Mouse (Mus musculus): ENCODE measurements around the gene Txnrd3. TPM values are rescaled to one million over a fixed set of nuclear protein-coding genes. Genes with fewer than 3 reads are reported as not detected.

Gene Txnrd3
- polyA plus RNA-seq, 2 experiments: 6.7 to 11.6 TPM

GRCm38 (mm10) chr6:89662521-89662920 lies 18.7 kb downstream of the Txnrd3 start:
- 87% methylated on average over 3 of the region's 3 CpGs for WGBS
- H3K9me3 ChIP-seq (ENCODE audit: control insufficient read depth, low read length): no peaks in the 10 kb centered on the region
- TF ChIP-seq POLR2A (IDR thresholded peaks at IDR 0.05; ENCODE audit: borderline replicate concordance, extremely low read depth, insufficient read depth, insufficient read length): no peak
- no peaks in the 10 kb centered on the region for H3K27me3 ChIP-seq (ENCODE audit: control insufficient read depth, insufficient read depth, low read length)
- no peak for ATAC-seq (ENCODE audit: low FRiP score, low read depth)
- H3K4me3 ChIP-seq (replicated peaks; ENCODE audit: low read length): no peak overlapping the region
- no peak overlapping the region for H3K4me2 ChIP-seq (replicated peaks; ENCODE audit: low read depth, low read length, severe bottlenecking)
- peaks cover 3% of the 10 kb centered on the region; the same call in 1 of the 2 replicates for H3K36me3 ChIP-seq (ENCODE audit: control insufficient read depth, insufficient read depth, low read length)
- no peak overlapping the region for H3K9ac ChIP-seq (ENCODE audit: low read depth, low read length, severe bottlenecking)
- no peak for DNase-seq (ENCODE audit: low spot score)
- no peak overlapping the region for H3K27ac ChIP-seq (replicated peaks; ENCODE audit: low read depth, low read length)
- no peaks in the 10 kb centered on the region for H3K4me1 ChIP-seq (ENCODE audit: control insufficient read depth, insufficient read depth, low read length)

DNA sequence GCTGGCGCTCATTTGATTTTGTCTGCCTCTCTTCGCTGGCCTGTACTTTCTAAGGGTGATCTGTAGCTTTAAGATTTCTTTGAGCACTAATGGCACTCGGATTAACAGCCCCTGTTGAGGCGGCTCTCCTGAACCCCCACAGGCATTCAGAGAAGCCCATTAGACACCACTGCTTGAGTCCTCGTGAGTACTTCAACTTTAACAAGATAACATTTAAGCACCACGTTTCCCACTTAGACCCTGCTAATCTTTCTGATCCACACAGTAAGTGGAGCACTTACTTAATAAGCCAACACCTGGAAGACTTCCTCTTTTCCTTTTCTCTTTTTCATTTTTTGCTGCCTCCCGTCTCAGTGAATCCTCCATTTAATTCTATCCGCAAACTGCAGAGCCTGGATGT lies 21.4 kb downstream of the Txnrd3 start:
- Histone ChIP-seq H3K4me2 (replicated peaks; ENCODE audit: low read depth, low read length, severe bottlenecking) (no peak overlapping the region), H3K4me1 (ENCODE audit: control insufficient read depth, insufficient read depth, low read length) (no peaks in the 10 kb centered on the region), H3K27me3 (ENCODE audit: control insufficient read depth, insufficient read depth, low read length) (no peaks in the 10 kb centered on the region), H3K9ac (ENCODE audit: low read depth, low read length, severe bottlenecking) (no peak overlapping the region), H3K36me3 (ENCODE audit: control insufficient read depth, insufficient read depth, low read length) (peaks cover 3% of the 10 kb centered on the region; the same call in 1 of the 2 replicates), H3K4me3 (replicated peaks; ENCODE audit: low read length) (no peak overlapping the region), H3K9me3 (ENCODE audit: control insufficient read depth, low read length) (no peaks in the 10 kb centered on the region), H3K27ac (replicated peaks; ENCODE audit: low read depth, low read length) (no peak overlapping the region)
- ATAC-seq (ENCODE audit: low FRiP score, low read depth): no peak
- no peak for TF ChIP-seq POLR2A (IDR thresholded peaks at IDR 0.05; ENCODE audit: borderline replicate concordance, extremely low read depth, insufficient read depth, insufficient read length)
- no peak for DNase-seq (ENCODE audit: low spot score)
- 46% methylated on average over 8 of the region's 8 CpGs for WGBS

- H3K27me3 ChIP-seq (ENCODE audit: control insufficient read depth, insufficient read depth, low read length): no peaks in the 10 kb centered on the region
These were observed 21.9 kb downstream of the Txnrd3 start for GRCm38 (mm10) chr6:89665667-89666066.

GRCm38 (mm10) chr6:89666976-89667375 lies 23.2 kb downstream of the Txnrd3 start:
- H3K9ac ChIP-seq (ENCODE audit: low read depth, low read length, severe bottlenecking): no peak overlapping the region
- no peaks in the 10 kb centered on the region for H3K27me3 ChIP-seq (ENCODE audit: control insufficient read depth, insufficient read depth, low read length)
- no peaks in the 10 kb centered on the region for H3K9me3 ChIP-seq (ENCODE audit: control insufficient read depth, low read length)
- no peak overlapping the region for H3K4me3 ChIP-seq (replicated peaks; ENCODE audit: low read length)
- peaks cover 3% of the 10 kb centered on the region; the same call in 1 of the 2 replicates for H3K36me3 ChIP-seq (ENCODE audit: control insufficient read depth, insufficient read depth, low read length)
- no peak overlapping the region for H3K27ac ChIP-seq (replicated peaks; ENCODE audit: low read depth, low read length)
- ATAC-seq (ENCODE audit: low FRiP score, low read depth): no peak
- no peak for TF ChIP-seq POLR2A (IDR thresholded peaks at IDR 0.05; ENCODE audit: borderline replicate concordance, extremely low read depth, insufficient read depth, insufficient read length)
- WGBS: 83% methylated on average over 3 of the region's 3 CpGs
- no peak for DNase-seq (ENCODE audit: low spot score)
- H3K4me1 ChIP-seq (ENCODE audit: control insufficient read depth, insufficient read depth, low read length): no peaks in the 10 kb centered on the region
- H3K4me2 ChIP-seq (replicated peaks; ENCODE audit: low read depth, low read length, severe bottlenecking): no peak overlapping the region

More at GRCm38 (mm10) chr6:89665667-89666066, 21.9 kb downstream of the Txnrd3 start:
- no peak overlapping the region for H3K27ac ChIP-seq (replicated peaks; ENCODE audit: low read depth, low read length)
- 87% methylated on average over 7 of the region's 7 CpGs for WGBS
- no peaks in the 10 kb centered on the region for H3K4me1 ChIP-seq (ENCODE audit: control insufficient read depth, insufficient read depth, low read length)
- H3K9ac ChIP-seq (ENCODE audit: low read depth, low read length, severe bottlenecking): no peak overlapping the region
- no peak overlapping the region for H3K4me2 ChIP-seq (replicated peaks; ENCODE audit: low read depth, low read length, severe bottlenecking)
- ATAC-seq (ENCODE audit: low FRiP score, low read depth) (no peak), DNase-seq (ENCODE audit: low spot score) (no peak)
- TF ChIP-seq POLR2A (IDR thresholded peaks at IDR 0.05; ENCODE audit: borderline replicate concordance, extremely low read depth, insufficient read depth, insufficient read length): no peak
- no peak overlapping the region for H3K4me3 ChIP-seq (replicated peaks; ENCODE audit: low read length)
- H3K9me3 ChIP-seq (ENCODE audit: control insufficient read depth, low read length): no peaks in the 10 kb centered on the region
- peaks cover 3% of the 10 kb centered on the region; the same call in 1 of the 2 replicates for H3K36me3 ChIP-seq (ENCODE audit: control insufficient read depth, insufficient read depth, low read length)

DNA sequence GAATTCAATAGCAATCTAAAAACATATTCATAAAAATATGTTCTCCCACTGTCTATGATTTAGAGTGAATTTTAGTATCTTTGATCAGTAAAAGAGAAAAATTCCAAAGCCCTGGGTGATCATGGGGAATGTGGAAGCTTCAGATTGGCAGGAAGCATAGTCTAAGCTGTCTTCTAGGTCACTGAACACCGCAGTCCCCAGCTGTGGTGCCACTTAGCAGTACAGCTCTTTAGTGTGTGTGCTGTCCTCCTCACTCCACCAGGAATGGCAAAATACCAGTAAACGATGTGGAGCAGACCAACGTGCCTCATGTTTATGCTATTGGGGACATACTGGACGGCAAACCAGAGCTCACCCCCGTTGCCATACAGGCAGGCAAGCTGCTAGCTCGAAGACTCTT lies 25.8 kb downstream of the Txnrd3 start:
- 81% methylated on average over 6 of the region's 6 CpGs for WGBS
- H3K27ac ChIP-seq (replicated peaks; ENCODE audit: low read depth, low read length): no peak overlapping the region
- H3K27me3 ChIP-seq (ENCODE audit: control insufficient read depth, insufficient read depth, low read length): no peaks in the 10 kb centered on the region
- H3K9ac ChIP-seq (ENCODE audit: low read depth, low read length, severe bottlenecking): no peak overlapping the region
- no peak for DNase-seq (ENCODE audit: low spot score)
- H3K9me3 ChIP-seq (ENCODE audit: control insufficient read depth, low read length): no peaks in the 10 kb centered on the region
- ATAC-seq (ENCODE audit: low FRiP score, low read depth): no peak
- no peak overlapping the region for H3K4me2 ChIP-seq (replicated peaks; ENCODE audit: low read depth, low read length, severe bottlenecking)
- no peaks in the 10 kb centered on the region for H3K4me1 ChIP-seq (ENCODE audit: control insufficient read depth, insufficient read depth, low read length)
- no peaks in the 10 kb centered on the region for H3K36me3 ChIP-seq (ENCODE audit: control insufficient read depth, insufficient read depth, low read length)
- no peak overlapping the region for H3K4me3 ChIP-seq (replicated peaks; ENCODE audit: low read length)
- TF ChIP-seq POLR2A (IDR thresholded peaks at IDR 0.05; ENCODE audit: borderline replicate concordance, extremely low read depth, insufficient read depth, insufficient read length): no peak

DNA sequence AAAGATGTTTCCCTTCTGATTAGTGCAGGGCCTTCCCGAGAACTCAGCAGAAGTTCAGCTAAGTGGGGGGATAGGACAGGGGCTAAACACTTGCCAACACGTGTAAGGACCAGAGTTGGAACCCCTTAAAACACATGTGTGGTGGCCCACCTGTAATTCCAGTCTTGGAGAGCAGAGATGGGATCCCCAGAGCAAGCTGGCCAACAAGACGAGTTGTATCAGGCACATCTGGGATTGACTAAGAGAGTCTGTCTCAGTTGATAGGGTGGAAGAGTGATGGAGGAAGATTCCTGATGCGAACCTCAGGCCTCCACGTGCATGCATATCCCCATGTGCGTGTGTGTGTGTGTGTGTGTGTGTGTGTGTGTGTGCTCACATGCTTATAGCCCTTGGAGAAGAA lies 27.6 kb downstream of the Txnrd3 start:
- H3K4me2 ChIP-seq (replicated peaks; ENCODE audit: low read depth, low read length, severe bottlenecking): no peak overlapping the region
- no peaks in the 10 kb centered on the region for H3K27me3 ChIP-seq (ENCODE audit: control insufficient read depth, insufficient read depth, low read length)
- H3K9ac ChIP-seq (ENCODE audit: low read depth, low read length, severe bottlenecking): no peak overlapping the region
- DNase-seq (ENCODE audit: low spot score): no peak
- no peaks in the 10 kb centered on the region for H3K4me1 ChIP-seq (ENCODE audit: control insufficient read depth, insufficient read depth, low read length)
- ATAC-seq (ENCODE audit: low FRiP score, low read depth): no peak
- H3K36me3 ChIP-seq (ENCODE audit: control insufficient read depth, insufficient read depth, low read length): no peaks in the 10 kb centered on the region
- TF ChIP-seq POLR2A (IDR thresholded peaks at IDR 0.05; ENCODE audit: borderline replicate concordance, extremely low read depth, insufficient read depth, insufficient read length): no peak
- 67% methylated on average over 6 of the region's 6 CpGs for WGBS
- no peak overlapping the region for H3K4me3 ChIP-seq (replicated peaks; ENCODE audit: low read length)
- H3K27ac ChIP-seq (replicated peaks; ENCODE audit: low read depth, low read length): no peak overlapping the region
- no peaks in the 10 kb centered on the region for H3K9me3 ChIP-seq (ENCODE audit: control insufficient read depth, low read length)
